Mouse (Mus musculus): ENCODE measurements around the gene Robo1.

- TF ChIP-seq CTCF (IDR thresholded peaks at IDR 0.05; ENCODE audit: low read depth) (no peak), EP300 (optimal IDR thresholded peaks at IDR 0.05) (no peak)
These were observed 357.3 kb downstream of the Robo1 start for GRCm38 (mm10) chr16:72665454-72665853.
